23 mouse cellular contexts compared by ENCODE assay signal in the genomic region with DNA sequence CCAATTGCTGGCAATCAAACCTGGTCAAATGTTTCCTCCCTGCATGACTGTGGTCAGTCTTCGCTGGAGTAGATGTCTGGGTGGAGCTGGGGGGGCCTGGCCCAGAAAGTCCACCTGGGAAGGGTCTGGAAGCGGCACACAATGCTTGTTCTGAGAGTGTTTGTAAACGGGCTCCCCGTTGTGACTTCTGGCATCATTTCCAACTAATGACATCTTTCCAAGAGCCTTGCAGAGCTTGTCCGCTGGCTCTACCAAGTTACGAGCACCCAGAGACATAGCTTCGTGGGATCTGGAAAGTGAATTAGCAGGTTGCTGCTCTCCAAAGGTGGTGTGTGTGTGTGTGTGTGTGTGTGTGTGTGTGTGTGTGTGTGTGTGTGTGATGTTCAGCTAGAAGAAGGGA.
DNase-seq lines count a peak whose midpoint lies in the region; ATAC-seq and TF ChIP-seq lines count a peak whose summit lies in the region.
"Had no signal": no experiment of that assay in that cellular context is flagged by ENCODE, and none has a peak within 500 bp of the region (broad histone marks: within the 10 kb centered on the region; RNA-seq: fewer than 3 reads in every experiment).

No protein-coding gene starts in this region.

- 88% methylated on average over 7 of the region's 7 CpGs for WGBS in forebrain, embryonic 10.5 days
- 77% methylated on average over 7 of the region's 7 CpGs for WGBS in forebrain, embryonic 13.5 days
- 29% methylated on average over 7 of the region's 7 CpGs for WGBS in cerebellum, adult 2 months
- 82% methylated on average over 7 of the region's 7 CpGs for WGBS in embryonic facial prominence, embryonic 10.5 days
- 79% methylated on average over 7 of the region's 7 CpGs for WGBS in liver, postnatal 0 days (ENCODE audit: insufficient replicate concordance)

- no peaks in the 10 kb centered on the region for H3K9me3 ChIP-seq in forebrain, embryonic 10.5 days
- no peaks in the 10 kb centered on the region for H3K9me3 ChIP-seq in forebrain, embryonic 13.5 days (replicated peaks)
- no peaks in the 10 kb centered on the region for H3K9me3 ChIP-seq in E14TG2a.4 (ENCODE audit: low read length)
- H3K9me3 ChIP-seq in embryonic facial prominence, embryonic 10.5 days = no peaks in the 10 kb centered on the region
- H3K9me3 ChIP-seq in liver, postnatal 0 days (ENCODE audit: low read length) = no peaks in the 10 kb centered on the region
- H3K9me3 ChIP-seq: forebrain, embryonic 15.5 days; hindbrain, embryonic 12.5 days; limb, embryonic 15.5 days; midbrain, embryonic 10.5 days; neural tube, embryonic 15.5 days had no signal

- H3K9ac ChIP-seq in forebrain, embryonic 13.5 days = no peak overlapping the region
- no peak overlapping the region for H3K9ac ChIP-seq in liver, postnatal 0 days (replicated peaks)
- H3K9ac ChIP-seq: forebrain, embryonic 15.5 days; hindbrain, embryonic 12.5 days; limb, embryonic 15.5 days; neural tube, embryonic 15.5 days had no signal

- H3K4me3 ChIP-seq in forebrain, embryonic 10.5 days = no peak overlapping the region
- H3K4me3 ChIP-seq in forebrain, embryonic 13.5 days = no peak overlapping the region
- H3K4me3 ChIP-seq in E14TG2a.4 (replicated peaks; ENCODE audit: low read length) = peak overlapping the region; percentile 78
- H3K4me3 ChIP-seq in cerebellum, adult 2 months (replicated peaks; ENCODE audit: insufficient read depth, low read depth, low read length) = no peak overlapping the region
- H3K4me3 ChIP-seq in embryonic facial prominence, embryonic 10.5 days = no peak overlapping the region
- no peak overlapping the region for H3K4me3 ChIP-seq in liver, postnatal 0 days (ENCODE audit: low read depth, low read length)
- H3K4me3 ChIP-seq: forebrain, embryonic 15.5 days; heart, adult 2 months; hindbrain, embryonic 12.5 days; limb, embryonic 15.5 days; midbrain, embryonic 10.5 days; myocyte; neural tube, embryonic 15.5 days had no signal

- no peak for TF ChIP-seq CTCF in E14TG2a.4 (conservative IDR thresholded peaks at IDR 0.05; ENCODE audit: low read length)
- no peak for TF ChIP-seq CTCF in cerebellum, adult 2 months (IDR thresholded peaks at IDR 0.05; ENCODE audit: borderline replicate concordance, insufficient read depth, low read depth, low read length)
- no peak for TF ChIP-seq CTCF in liver, postnatal 0 days (IDR thresholded peaks at IDR 0.05; ENCODE audit: low read depth)

- no peak for TF ChIP-seq POLR2A in cerebellum, adult 2 months (IDR thresholded peaks at IDR 0.05; ENCODE audit: borderline replicate concordance, insufficient read depth, low read length)

- 0 out of 2 replicates have a peak overlapping the region, but pooled peaks have one; percentile 7 for H3K27ac ChIP-seq in forebrain, embryonic 10.5 days
- no peak overlapping the region for H3K27ac ChIP-seq in forebrain, embryonic 13.5 days
- H3K27ac ChIP-seq in cerebellum, adult 2 months (ENCODE audit: insufficient read depth, low read length) = no peak overlapping the region
- peak overlapping the region; percentile 63 for H3K27ac ChIP-seq in embryonic facial prominence, embryonic 10.5 days (replicated peaks)
- no peak overlapping the region for H3K27ac ChIP-seq in liver, postnatal 0 days (ENCODE audit: low read depth)
- H3K27ac ChIP-seq: forebrain, embryonic 15.5 days; heart, adult 2 months; hindbrain, embryonic 12.5 days; limb, embryonic 15.5 days; midbrain, embryonic 10.5 days; neural tube, embryonic 15.5 days had no signal

- no peak for TF ChIP-seq EP300 in liver, postnatal 0 days (IDR thresholded peaks at IDR 0.05; ENCODE audit: low read depth)

- no peaks in the 10 kb centered on the region for H3K36me3 ChIP-seq in forebrain, embryonic 10.5 days (replicated peaks)
- no peaks in the 10 kb centered on the region for H3K36me3 ChIP-seq in forebrain, embryonic 13.5 days (ENCODE audit: poor library complexity, severe bottlenecking)
- H3K36me3 ChIP-seq in E14TG2a.4 (ENCODE audit: insufficient read depth, low read length) = no peaks in the 10 kb centered on the region
- H3K36me3 ChIP-seq in embryonic facial prominence, embryonic 10.5 days (replicated peaks) = no peaks in the 10 kb centered on the region
- no peaks in the 10 kb centered on the region for H3K36me3 ChIP-seq in liver, postnatal 0 days (replicated peaks; ENCODE audit: insufficient read depth, low read length)
- H3K36me3 ChIP-seq: forebrain, embryonic 15.5 days; hindbrain, embryonic 12.5 days; limb, embryonic 15.5 days; midbrain, embryonic 10.5 days; neural tube, embryonic 15.5 days had no signal

- H3K4me1 ChIP-seq in forebrain, embryonic 10.5 days = peaks cover 58% of the 10 kb centered on the region
- peaks cover 6% of the 10 kb centered on the region; the same call in 1 of the 2 replicates for H3K4me1 ChIP-seq in forebrain, embryonic 13.5 days
- H3K4me1 ChIP-seq in E14TG2a.4 (replicated peaks; ENCODE audit: low read depth, low read length) = peaks cover 97% of the 10 kb centered on the region
- peaks cover 5% of the 10 kb centered on the region; the same call in 1 of the 2 replicates for H3K4me1 ChIP-seq in cerebellum, adult 2 months (ENCODE audit: control insufficient read depth, insufficient read depth, low read length)
- H3K4me1 ChIP-seq in embryonic facial prominence, embryonic 10.5 days = peaks cover 81% of the 10 kb centered on the region
- no peaks in the 10 kb centered on the region for H3K4me1 ChIP-seq in liver, postnatal 0 days (ENCODE audit: insufficient read depth)
- H3K4me1 ChIP-seq: forebrain, embryonic 15.5 days; hindbrain, embryonic 12.5 days had no signal

- no peak for ATAC-seq in forebrain, embryonic 13.5 days
- ATAC-seq in liver, postnatal 0 days = no peak
- ATAC-seq: forebrain, embryonic 15.5 days had no signal

- peaks cover 14% of the 10 kb centered on the region; the same call in 1 of the 2 replicates for H3K27me3 ChIP-seq in forebrain, embryonic 10.5 days (ENCODE audit: poor library complexity, severe bottlenecking)
- H3K27me3 ChIP-seq in forebrain, embryonic 13.5 days = no peaks in the 10 kb centered on the region; the same call in 1 of the 2 replicates
- H3K27me3 ChIP-seq in E14TG2a.4 (ENCODE audit: insufficient read depth, low read length) = no peaks in the 10 kb centered on the region
- H3K27me3 ChIP-seq in cerebellum, adult 2 months (ENCODE audit: control insufficient read depth, insufficient read depth, low read length) = no peaks in the 10 kb centered on the region
- no peaks in the 10 kb centered on the region for H3K27me3 ChIP-seq in embryonic facial prominence, embryonic 10.5 days (replicated peaks; ENCODE audit: low read depth, poor library complexity, severe bottlenecking)
- no peaks in the 10 kb centered on the region for H3K27me3 ChIP-seq in liver, postnatal 0 days (ENCODE audit: insufficient read depth, low read length)
- H3K27me3 ChIP-seq: CH12.LX; forebrain, embryonic 15.5 days; hindbrain, embryonic 12.5 days; limb, embryonic 15.5 days had no signal

- H3K4me2 ChIP-seq in forebrain, embryonic 13.5 days = no peak overlapping the region
- no peak overlapping the region for H3K4me2 ChIP-seq in liver, postnatal 0 days (ENCODE audit: low read depth, low read length)
- H3K4me2 ChIP-seq: forebrain, embryonic 15.5 days; hindbrain, embryonic 12.5 days; limb, embryonic 15.5 days; neural tube, embryonic 15.5 days had no signal

- no peak for DNase-seq in forebrain, embryonic 10.5 days (ENCODE audit: extremely low spot score, low spot score)
- DNase-seq in cerebellum, adult 2 months = peak; percentile 32 to 50
- DNase-seq in embryonic facial prominence, embryonic 10.5 days (ENCODE audit: low spot score) = no peak
- no peak for DNase-seq in kidney, postnatal 25 days
- no peak for DNase-seq in left cerebral cortex, adult 8-10 months (ENCODE audit: low spot score in 2 of 2)
- DNase-seq in liver, postnatal 0 days = no peak
- DNase-seq: adrenal gland, postnatal 36 days; embryo, embryonic 11 days; gastrocnemius, postnatal 10 days; heart, adult 2 months; kidney, adult 9 months; lung, adult 2 months; lung, postnatal 4 days; thymus, postnatal 25 days had no signal

Comparison
In these comparisons a context has a peak if more than half of its experiments do, and no peak if none do; other contexts are left out.
1. H3K27ac ChIP-seq: peak in forebrain, embryonic 10.5 days (single experiment) and embryonic facial prominence, embryonic 10.5 days (single experiment); none in forebrain, embryonic 13.5 days (single experiment), cerebellum, adult 2 months (single experiment) and liver, postnatal 0 days (single experiment).
2. DNase-seq: peak in cerebellum, adult 2 months (2 of 2); none in forebrain, embryonic 10.5 days (single experiment), embryonic facial prominence, embryonic 10.5 days (single experiment), kidney, postnatal 25 days (0 of 2), left cerebral cortex, adult 8-10 months (0 of 2) and liver, postnatal 0 days (single experiment).